Mouse (Mus musculus) neutrophil, adult 5-6 weeks (primary cell): ENCODE data around the gene Pdcl2. TPM values are rescaled to one million over a fixed set of nuclear protein-coding genes. Genes with fewer than 3 reads are reported as not detected.

Source experiments
- ATAC-seq: fragments of 151-379, 151-347 bp; 2 replicates; pipeline ENCODE4 v1.8.0; 2017; ENCODE audit warnings: mild to moderate bottlenecking, moderate TSS enrichment; ENCODE audit not compliant: insufficient number of reproducible peaks, poor library complexity, low FRiP score, severe bottlenecking; ENCODE audit errors: extremely low read depth
- total RNA-seq: library from RNA; stranded (forward); fragments of 200-1000 nt; gene quantifications from 2 replicates; pipeline ENCODE4 v1.2.3, GENCODE M21; 2017

The Pdcl2 gene
- 0.70 TPM in 1 of 2 replicates, not detected in the other for total RNA-seq

GRCm38 (mm10) chr5:76330953-76331352 lies at the start of gene Pdcl2:
Gene Pdcl2 (minus strand): TSS chr5:76331156.
- ATAC-seq, result no peak

GRCm38 (mm10) chr5:76379216-76379615 lies 48.3 kb upstream of the Pdcl2 start:
- no peak for ATAC-seq

- no peak for ATAC-seq
Observed at GRCm38 (mm10) chr5:76369215-76369840, 38.4 kb upstream of the Pdcl2 start.

- no peak for ATAC-seq
Observed at GRCm38 (mm10) chr5:76365406-76365805, 34.5 kb upstream of the Pdcl2 start.

- ATAC-seq, result no peak
Observed at GRCm38 (mm10) chr5:76363453-76364104, 32.6 kb upstream of the Pdcl2 start, which contains the start of gene Nmu. Gene Nmu (minus strand): TSS chr5:76363788.

GRCm38 (mm10) chr5:76360786-76361185 lies 29.8 kb upstream of the Pdcl2 start:
- ATAC-seq, result no peak

GRCm38 (mm10) chr5:76360057-76360456 lies 29.1 kb upstream of the Pdcl2 start:
- ATAC-seq, result no peak

- no peak for ATAC-seq
Observed at GRCm38 (mm10) chr5:76351953-76352611, 21.1 kb upstream of the Pdcl2 start.

- ATAC-seq, result no peak
Observed at GRCm38 (mm10) chr5:76351537-76351936, 20.6 kb upstream of the Pdcl2 start.

GRCm38 (mm10) chr5:76346137-76346536 lies 15.2 kb upstream of the Pdcl2 start:
- ATAC-seq, result no peak

- ATAC-seq, result no peak
Observed at GRCm38 (mm10) chr5:76340931-76341330, 10.0 kb upstream of the Pdcl2 start.

- ATAC-seq, result 0 out of 2 replicates have a peak, but pooled peaks have one; percentile 36
Observed at GRCm38 (mm10) chr5:76337100-76337499, 6.1 kb upstream of the Pdcl2 start.

- no peak for ATAC-seq
Observed at GRCm38 (mm10) chr5:76333833-76334232, 2.9 kb upstream of the Pdcl2 start.

GRCm38 (mm10) chr5:76327296-76327695 lies 3.7 kb downstream of the Pdcl2 start:
- ATAC-seq, result no peak

- no peak for ATAC-seq
Observed at GRCm38 (mm10) chr5:76325113-76325512, 5.8 kb downstream of the Pdcl2 start.

GRCm38 (mm10) chr5:76321249-76322196 lies 9.4 kb downstream of the Pdcl2 start:
- no peak for ATAC-seq

GRCm38 (mm10) chr5:76308206-76308605 lies 22.8 kb downstream of the Pdcl2 start:
- no peak for ATAC-seq

- ATAC-seq, result no peak
Observed at GRCm38 (mm10) chr5:76306261-76306660, 24.7 kb downstream of the Pdcl2 start.

- no peak for ATAC-seq
Observed at GRCm38 (mm10) chr5:76305616-76306015, 25.3 kb downstream of the Pdcl2 start.
